Mouse (Mus musculus): Measurements from ENCODE around the gene Hacd3. TPM values are rescaled to one million over a fixed set of nuclear protein-coding genes. Genes with fewer than 3 reads are reported as not detected.
A peak's percentile ranks its signal among the peaks of the same experiment; 100 is the strongest.

Gene Hacd3
- total and polyA plus RNA-seq, 2 experiments from 2014 or later = 35.8 to 37.4 TPM

DNA sequence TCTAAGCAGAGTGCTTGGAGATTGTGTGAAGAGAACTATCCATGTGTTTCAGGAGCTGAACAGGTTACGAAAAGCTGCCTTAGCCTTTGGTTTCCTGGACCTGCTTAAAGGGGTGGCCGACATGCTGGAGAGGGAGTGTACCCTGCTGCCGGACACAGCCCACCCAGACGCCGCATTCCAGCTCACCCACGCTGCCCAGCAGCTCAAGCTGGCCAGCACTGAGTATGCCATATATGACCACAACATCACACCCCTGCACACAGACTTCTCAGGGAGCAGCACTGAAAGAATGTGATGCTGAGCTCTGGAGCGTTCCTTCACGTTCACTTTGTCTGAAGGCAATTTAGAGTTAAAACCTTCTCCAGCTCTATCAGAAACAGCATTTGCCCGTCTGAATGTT is 35.7 kb downstream of the Hacd3 start:
- 35% methylated on average over 9 of the region's 9 CpGs for WGBS
- Histone ChIP-seq H3K4me2 (ENCODE audit: low read depth, low read length) (no peak overlapping the region), H3K9me3 (replicated peaks; ENCODE audit: control insufficient read depth, low read length) (no peaks in the 10 kb centered on the region), H3K9ac (replicated peaks; ENCODE audit: low read depth, low read length) (no peak overlapping the region), H3K4me1 (ENCODE audit: control insufficient read depth, insufficient read depth) (peaks cover 10% of the 10 kb centered on the region; the same call in 1 of the 2 replicates), H3K4me3 (ENCODE audit: low read depth, low read length) (no peak overlapping the region), H3K27me3 (ENCODE audit: control insufficient read depth, insufficient read depth, low read length) (no peaks in the 10 kb centered on the region), H3K36me3 (replicated peaks; ENCODE audit: control insufficient read depth, insufficient read depth, low read length) (peaks cover 86% of the 10 kb centered on the region), H3K27ac (ENCODE audit: low read depth) (peak overlapping the region; percentile 57)
- TF ChIP-seq CTCF (IDR thresholded peaks at IDR 0.05; ENCODE audit: low read depth) = no peak
- TF ChIP-seq EP300 (IDR thresholded peaks at IDR 0.05; ENCODE audit: low read depth) = no peak
- ATAC-seq (ENCODE audit: insufficient read depth, low read depth) = peak; percentile 33
- peak; percentile 7 for DNase-seq (ENCODE audit: low spot score)

DNA sequence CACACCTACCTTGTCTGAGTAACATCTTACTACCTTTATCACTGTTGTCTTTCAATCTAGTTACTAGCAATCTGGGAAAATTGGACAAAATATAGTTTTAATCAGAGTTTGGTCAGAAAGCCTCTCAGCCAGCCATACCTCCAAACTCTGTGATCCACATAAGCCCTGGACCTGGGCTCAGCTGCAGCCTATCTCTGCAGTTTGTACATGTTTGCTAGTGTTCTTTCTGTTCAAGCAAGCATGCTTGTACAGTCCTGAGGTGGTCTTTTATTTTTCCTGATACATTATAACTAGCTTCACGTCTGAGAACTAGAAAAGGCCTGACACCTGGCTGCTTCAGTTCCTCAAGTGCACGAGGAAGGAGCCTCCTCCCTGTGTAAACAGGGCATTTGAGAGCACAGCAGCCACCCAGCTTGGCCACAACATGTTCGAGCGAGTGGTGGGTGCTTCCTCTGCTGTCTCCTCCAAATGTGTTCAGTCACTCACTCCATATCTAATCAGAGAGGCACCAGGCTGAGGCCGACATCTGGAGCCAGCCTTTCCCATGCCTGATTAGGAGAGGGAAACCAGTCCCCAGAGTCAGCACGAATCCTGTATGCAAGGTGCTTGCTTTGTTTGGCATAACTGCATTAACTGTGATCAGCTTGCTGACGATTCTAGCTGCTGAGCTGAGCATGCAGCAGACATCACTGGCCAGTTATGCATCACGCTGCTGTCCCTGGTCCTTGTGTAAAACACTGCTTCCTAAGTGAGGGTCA is 36.3 kb downstream of the Hacd3 start:
- peak overlapping the region; percentile 57; the same call in 1 of the 2 replicates for H3K27ac ChIP-seq (ENCODE audit: low read depth)
- H3K9ac ChIP-seq (replicated peaks; ENCODE audit: low read depth, low read length) = no peak overlapping the region
- H3K9me3 ChIP-seq (replicated peaks; ENCODE audit: control insufficient read depth, low read length) = no peaks in the 10 kb centered on the region
- 0 out of 2 replicates have a peak, but pooled peaks cover 7% of the 10 kb centered on the region for H3K4me1 ChIP-seq (ENCODE audit: control insufficient read depth, insufficient read depth)
- H3K4me2 ChIP-seq (ENCODE audit: low read depth, low read length) = no peak overlapping the region
- 17% methylated on average over 8 of the region's 8 CpGs for WGBS
- H3K36me3 ChIP-seq (replicated peaks; ENCODE audit: control insufficient read depth, insufficient read depth, low read length) = peaks cover 87% of the 10 kb centered on the region
- TF ChIP-seq CTCF (IDR thresholded peaks at IDR 0.05; ENCODE audit: low read depth) = no peak
- no peak for TF ChIP-seq EP300 (IDR thresholded peaks at IDR 0.05; ENCODE audit: low read depth)
- no peaks in the 10 kb centered on the region for H3K27me3 ChIP-seq (ENCODE audit: control insufficient read depth, insufficient read depth, low read length)
- no peak overlapping the region for H3K4me3 ChIP-seq (ENCODE audit: low read depth, low read length)
- peak; percentile 12 for DNase-seq (ENCODE audit: low spot score)
- peak; percentile 38 for ATAC-seq (ENCODE audit: insufficient read depth, low read depth)

DNA sequence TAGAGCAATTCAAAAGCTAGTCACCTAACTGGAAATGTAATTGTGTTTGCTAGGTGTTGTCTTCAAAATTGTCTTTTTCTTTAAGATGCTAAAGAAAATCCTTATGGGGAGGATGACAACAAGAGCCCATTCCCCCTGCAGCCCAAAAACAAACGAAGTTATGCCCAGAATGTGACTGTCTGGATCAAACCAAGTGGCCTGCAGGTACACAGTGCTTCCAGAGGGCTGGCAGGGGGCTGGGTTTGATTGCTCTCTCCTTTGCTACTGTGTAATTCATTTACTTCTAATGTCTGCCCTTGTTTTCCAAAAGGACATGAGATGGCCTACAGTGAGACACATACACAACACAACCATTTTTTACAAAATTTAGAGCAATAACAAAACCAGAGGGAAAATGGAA is 39.6 kb downstream of the Hacd3 start:
- Histone ChIP-seq H3K4me3 (ENCODE audit: low read depth, low read length) (no peak overlapping the region), H3K27me3 (ENCODE audit: control insufficient read depth, insufficient read depth, low read length) (no peaks in the 10 kb centered on the region), H3K9ac (replicated peaks; ENCODE audit: low read depth, low read length) (no peak overlapping the region), H3K4me2 (ENCODE audit: low read depth, low read length) (no peak overlapping the region), H3K27ac (ENCODE audit: low read depth) (no peak overlapping the region), H3K9me3 (replicated peaks; ENCODE audit: control insufficient read depth, low read length) (no peaks in the 10 kb centered on the region), H3K36me3 (replicated peaks; ENCODE audit: control insufficient read depth, insufficient read depth, low read length) (peaks cover 94% of the 10 kb centered on the region), H3K4me1 (ENCODE audit: control insufficient read depth, insufficient read depth) (0 out of 2 replicates have a peak, but pooled peaks cover 7% of the 10 kb centered on the region)
- ATAC-seq (ENCODE audit: insufficient read depth, low read depth) (no peak), DNase-seq (ENCODE audit: low spot score) (no peak)
- TF ChIP-seq EP300 (IDR thresholded peaks at IDR 0.05; ENCODE audit: low read depth) = no peak
- TF ChIP-seq CTCF (IDR thresholded peaks at IDR 0.05; ENCODE audit: low read depth) = no peak
- WGBS = 64% methylated on average over 1 of the region's 1 CpGs

DNA sequence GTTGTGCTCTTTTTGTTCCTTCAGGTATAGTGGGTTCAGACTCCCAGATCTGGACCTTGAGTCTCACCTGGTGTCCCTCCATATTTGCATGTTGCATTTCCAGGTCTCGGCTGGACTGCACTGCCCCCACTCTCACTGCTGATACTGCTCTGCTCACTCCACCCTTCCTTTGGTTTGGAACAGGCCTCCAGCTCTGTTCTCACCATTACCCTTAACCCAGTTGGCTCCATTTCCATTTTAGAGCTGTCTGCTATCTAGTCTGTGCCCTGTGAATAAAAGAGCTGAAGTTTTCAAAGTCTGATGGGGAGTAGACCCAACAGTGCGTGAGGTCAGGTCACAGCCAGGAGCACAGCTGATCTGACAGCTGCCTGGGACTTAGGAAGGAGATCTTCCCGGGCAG is 40.9 kb downstream of the Hacd3 start:
- TF ChIP-seq CTCF (IDR thresholded peaks at IDR 0.05; ENCODE audit: low read depth) (no peak), EP300 (IDR thresholded peaks at IDR 0.05; ENCODE audit: low read depth) (no peak)
- ATAC-seq (ENCODE audit: insufficient read depth, low read depth) (peak; percentile 77), DNase-seq (ENCODE audit: low spot score) (peak; percentile 29)
- 52% methylated on average over 3 of the region's 3 CpGs for WGBS
- H3K36me3 ChIP-seq (replicated peaks; ENCODE audit: control insufficient read depth, insufficient read depth, low read length) = peaks cover 96% of the 10 kb centered on the region
- no peak overlapping the region for H3K9ac ChIP-seq (replicated peaks; ENCODE audit: low read depth, low read length)
- 0 out of 2 replicates have a peak, but pooled peaks cover 6% of the 10 kb centered on the region for H3K4me1 ChIP-seq (ENCODE audit: control insufficient read depth, insufficient read depth)
- no peak overlapping the region for H3K4me2 ChIP-seq (ENCODE audit: low read depth, low read length)
- no peaks in the 10 kb centered on the region for H3K9me3 ChIP-seq (replicated peaks; ENCODE audit: control insufficient read depth, low read length)
- peak overlapping the region; percentile 52; the same call in 1 of the 2 replicates for H3K27ac ChIP-seq (ENCODE audit: low read depth)
- H3K4me3 ChIP-seq (ENCODE audit: low read depth, low read length) = no peak overlapping the region
- H3K27me3 ChIP-seq (ENCODE audit: control insufficient read depth, insufficient read depth, low read length) = no peaks in the 10 kb centered on the region

DNA sequence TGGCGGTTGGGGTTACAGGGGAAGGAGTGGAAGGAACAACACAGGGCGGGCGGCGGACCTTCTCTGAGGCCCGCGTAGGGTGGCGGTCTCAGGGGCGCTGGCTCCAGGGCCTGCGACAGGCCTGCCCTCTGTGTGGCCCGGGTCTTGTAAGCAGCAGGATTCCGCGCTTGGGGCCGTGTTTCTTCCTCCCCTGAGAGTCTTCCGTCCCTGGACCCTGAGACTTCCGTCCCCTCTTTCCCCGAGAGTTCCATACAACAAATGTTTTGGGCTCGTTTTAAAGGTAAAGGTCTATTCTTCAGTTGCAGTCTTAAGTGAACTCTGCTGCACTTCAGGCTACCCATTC is 60.5 kb downstream of the Hacd3 start:
- H3K9ac ChIP-seq (replicated peaks; ENCODE audit: low read depth, low read length) = peak overlapping the region; percentile 88
- peak; percentile 83 for ATAC-seq (ENCODE audit: insufficient read depth, low read depth)

More for the DNA sequence above, 60.5 kb downstream of the Hacd3 start:
- Histone ChIP-seq H3K9me3 (replicated peaks; ENCODE audit: control insufficient read depth, low read length) (no peaks in the 10 kb centered on the region), H3K4me3 (ENCODE audit: low read depth, low read length) (peak overlapping the region; percentile 87), H3K4me1 (ENCODE audit: control insufficient read depth, insufficient read depth) (peaks cover 7% of the 10 kb centered on the region; the same call in 1 of the 2 replicates), H3K27ac (ENCODE audit: low read depth) (peak overlapping the region; percentile 90), H3K4me2 (ENCODE audit: low read depth, low read length) (peak overlapping the region; percentile 76), H3K36me3 (replicated peaks; ENCODE audit: control insufficient read depth, insufficient read depth, low read length) (peaks cover 26% of the 10 kb centered on the region), H3K27me3 (ENCODE audit: control insufficient read depth, insufficient read depth, low read length) (no peaks in the 10 kb centered on the region)
- WGBS = under 1% methylated on average over 17 of the region's 17 CpGs
- no peak for TF ChIP-seq CTCF (IDR thresholded peaks at IDR 0.05; ENCODE audit: low read depth)
- TF ChIP-seq EP300 (IDR thresholded peaks at IDR 0.05; ENCODE audit: low read depth) = no peak
- no peak for DNase-seq (ENCODE audit: low spot score)

Data from heart, postnatal 0 days (tissue).